Mouse (Mus musculus) megakaryocyte, embryonic 14.5 days (primary cell): ENCODE data around the gene Cd81.

Source experiments
- FLI1 ChIP-seq: IDR thresholded peaks from 2 replicates; pipeline ENCODE4 v1.6.1; 2012; ENCODE audit warnings: low read length, inconsistent platforms, mixed read lengths
- GATA1 ChIP-seq: IDR thresholded peaks from 3 replicates; pipeline ENCODE4 v1.6.1; 2012; ENCODE audit warnings: mixed read lengths, low read length, inconsistent platforms, borderline replicate concordance

DNA sequence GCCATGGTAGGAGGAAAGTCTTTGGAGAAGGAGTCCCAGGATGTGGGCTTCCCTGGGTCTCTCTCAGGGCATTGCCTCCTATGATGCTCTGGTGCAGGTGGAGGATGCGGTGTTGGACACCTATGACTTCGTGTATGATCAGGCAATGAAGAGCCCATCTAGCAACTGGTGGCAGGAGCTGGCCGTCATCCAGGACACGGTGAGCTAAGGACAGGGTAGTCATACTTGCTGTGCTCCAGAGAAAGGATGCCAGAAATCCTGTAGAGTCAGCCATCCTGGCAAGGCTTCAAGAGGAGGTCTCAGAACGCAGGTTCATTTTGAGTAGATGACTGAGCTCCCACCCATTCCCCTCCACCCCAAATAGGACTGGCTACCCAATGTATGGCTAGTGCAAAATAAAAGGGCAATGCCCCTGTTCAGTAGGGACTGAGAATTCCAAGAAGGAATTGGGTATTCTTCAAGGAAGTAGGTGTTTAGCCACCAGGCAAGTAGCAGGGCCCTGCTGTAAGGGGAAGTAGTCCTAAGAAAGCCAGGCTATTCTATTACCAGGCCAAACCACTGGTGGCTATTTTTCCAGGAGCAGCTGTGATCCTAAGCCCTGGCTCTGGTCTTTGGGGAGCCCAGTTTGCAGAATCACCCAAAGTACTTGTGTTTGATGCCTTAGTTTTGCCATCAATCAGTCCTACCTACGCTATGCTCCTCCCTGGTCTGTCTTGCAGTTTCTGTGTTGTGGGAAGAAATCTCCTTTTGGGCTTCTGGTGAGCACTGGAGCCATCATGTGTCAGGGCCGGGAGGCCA, 37.5 kb upstream of the Cd81 start:
- TF ChIP-seq GATA1, result no peak
- no peak for TF ChIP-seq FLI1
